Mouse (Mus musculus) frontal cortex, postnatal 10 days (tissue): ENCODE data around the gene Gsdme.
A peak's percentile ranks its signal among the peaks of the same experiment; 100 is the strongest.

Experiments
- DNase-seq, 2 experiments: peaks; one replicate each; pipeline ENCODE4 v3.0.0; 2022; ENCODE audit warnings: low spot score in 2 of 2, mixed read lengths in 1 of 2

Gene Gsdme

GRCm38 (mm10) chr6:50263670-50264069 is at the start of gene Gsdme:
Gene Gsdme, minus strand, starts transcription at chr6:50263862.
- no peak for DNase-seq

GRCm38 (mm10) chr6:50312647-50313046 is 49.0 kb upstream of the Gsdme start:
- peak; percentile 31 to 67 for DNase-seq

GRCm38 (mm10) chr6:50309019-50309418 is 45.4 kb upstream of the Gsdme start:
- peak; percentile 32 to 54 for DNase-seq

- DNase-seq = no peak
These were observed 43.0 kb upstream of the Gsdme start for GRCm38 (mm10) chr6:50306625-50307024.

GRCm38 (mm10) chr6:50304949-50305491 is 41.4 kb upstream of the Gsdme start:
- DNase-seq = peak; percentile 32 to 76

- DNase-seq = no peak
These were observed 37.5 kb upstream of the Gsdme start for GRCm38 (mm10) chr6:50301121-50301520.

- DNase-seq = no peak
These were observed 37.0 kb upstream of the Gsdme start for GRCm38 (mm10) chr6:50300622-50301021.

GRCm38 (mm10) chr6:50299071-50299470 is 35.4 kb upstream of the Gsdme start:
- no peak for DNase-seq

- DNase-seq = no peak
These were observed 34.0 kb upstream of the Gsdme start for GRCm38 (mm10) chr6:50297671-50298070.

- no peak for DNase-seq
These were observed 31.5 kb upstream of the Gsdme start for GRCm38 (mm10) chr6:50295136-50295535.

- DNase-seq = peak; percentile 53 to 63
These were observed 30.5 kb upstream of the Gsdme start for GRCm38 (mm10) chr6:50294128-50294527.

- no peak for DNase-seq
These were observed 28.0 kb upstream of the Gsdme start for GRCm38 (mm10) chr6:50291650-50292049.

GRCm38 (mm10) chr6:50286881-50287280 is 23.2 kb upstream of the Gsdme start:
- no peak for DNase-seq

GRCm38 (mm10) chr6:50279642-50280041 is 16.0 kb upstream of the Gsdme start:
- no peak for DNase-seq

GRCm38 (mm10) chr6:50273947-50274346 is 10.3 kb upstream of the Gsdme start:
- no peak for DNase-seq

- DNase-seq = no peak
These were observed 9.8 kb upstream of the Gsdme start for GRCm38 (mm10) chr6:50273416-50273815.

GRCm38 (mm10) chr6:50262310-50262709 is 1.4 kb downstream of the Gsdme start:
- DNase-seq = no peak

- DNase-seq = no peak
These were observed 1.8 kb downstream of the Gsdme start for GRCm38 (mm10) chr6:50261922-50262261.

GRCm38 (mm10) chr6:50261201-50261921 is 2.3 kb downstream of the Gsdme start:
- peak; percentile 72 to 80 for DNase-seq

GRCm38 (mm10) chr6:50255356-50255755 is 8.3 kb downstream of the Gsdme start:
- no peak for DNase-seq

- no peak for DNase-seq
These were observed 8.9 kb downstream of the Gsdme start for GRCm38 (mm10) chr6:50254723-50255184.

- no peak for DNase-seq
These were observed 11.0 kb downstream of the Gsdme start for GRCm38 (mm10) chr6:50252690-50253089.

GRCm38 (mm10) chr6:50247791-50248190 is 15.9 kb downstream of the Gsdme start:
- DNase-seq = no peak

- DNase-seq = no peak
These were observed 16.3 kb downstream of the Gsdme start for GRCm38 (mm10) chr6:50247356-50247755.
